Mouse (Mus musculus) hindbrain, embryonic 11.5 days (tissue): ENCODE measurements around the gene Dync1li2. TPM values are rescaled to one million over a fixed set of nuclear protein-coding genes. Genes with fewer than 3 reads are reported as not detected.

Experiments used
- ATAC-seq: fragments of 200-750 bp; cut with Nextera tagmentation; 2 replicates; pipeline ENCODE4 v1.8.0; 2017; ENCODE audit warnings: mild to moderate bottlenecking, moderate TSS enrichment, moderate library complexity; ENCODE audit not compliant: low FRiP score
- DNase-seq: peaks from one replicate; pipeline ENCODE4 v3.0.0-alpha.2; 2015; ENCODE audit warnings: low spot score
- H3K27ac ChIP-seq: fragments of 300-500 bp; sonication (generic); 2 replicates; pipeline ENCODE4 v1.5.1; 2014; ENCODE audit warnings: mild to moderate bottlenecking, low read depth, low read length
- H3K27me3 ChIP-seq: fragments of 300-500 bp; sonication (generic); 2 replicates; pipeline ENCODE4 v1.6.1; 2014; ENCODE audit warnings: mild to moderate bottlenecking, low read length, moderate library complexity, mixed read lengths; ENCODE audit not compliant: control insufficient read depth, insufficient read depth
- H3K36me3 ChIP-seq: fragments of 300-500 bp; sonication (generic); 2 replicates; pipeline ENCODE4 v1.6.1; 2014; ENCODE audit warnings: mild to moderate bottlenecking, low read length, moderate library complexity, mixed read lengths; ENCODE audit not compliant: control insufficient read depth, insufficient read depth
- H3K4me1 ChIP-seq: fragments of 300-500 bp; sonication (generic); replicated peaks from 2 replicates; pipeline ENCODE4 v1.6.1; 2014; ENCODE audit warnings: low read length, mixed read lengths; ENCODE audit not compliant: control insufficient read depth, insufficient read depth
- H3K4me2 ChIP-seq: fragments of 300-500 bp; sonication (generic); replicated peaks from 2 replicates; pipeline ENCODE4 v1.6.1; 2014; ENCODE audit warnings: mild to moderate bottlenecking, low read depth, low read length
- H3K4me3 ChIP-seq: fragments of 300-500 bp; sonication (generic); 2 replicates; pipeline ENCODE4 v1.5.1; 2014; ENCODE audit warnings: low read depth, low read length
- H3K9ac ChIP-seq: fragments of 300-500 bp; sonication (generic); 2 replicates; pipeline ENCODE4 v1.6.1; 2014; ENCODE audit warnings: low read depth, low read length
- H3K9me3 ChIP-seq: fragments of 300-500 bp; sonication (generic); 2 replicates; pipeline ENCODE4 v1.6.1; 2016; ENCODE audit warnings: low read length; ENCODE audit not compliant: control insufficient read depth
- WGBS: fragments of 180-500 bp; shearing (Covaris S2); extraction: QIAGEN DNeasy Blood & Tissue Kit; methylation state at CpG from one replicate; pipeline ENCODE4 v1.1.7; 2014; 5-methylcytosine and 5-hydroxymethylcytosine counted together
- polyA plus RNA-seq: library from polyadenylated mRNA; unstranded; fragments of >200 nt; fragmentation: Nextera tagmentation; extraction: Ambion mirVana; gene quantifications from 2 replicates; pipeline ENCODE4 v1.2.1, GENCODE M21; 2014

Dync1li2 gene
- polyA plus RNA-seq, 1 experiment from 2014 or later: 95.4 TPM

- Histone ChIP-seq H3K27me3 (no peaks in the 10 kb centered on the region), H3K4me3 (no peak overlapping the region), H3K9me3 (no peaks in the 10 kb centered on the region), H3K27ac (no peak overlapping the region), H3K4me2 (no peak overlapping the region), H3K9ac (no peak overlapping the region), H3K4me1 (no peaks in the 10 kb centered on the region; the same call in 1 of the 2 replicates), H3K36me3 (no peaks in the 10 kb centered on the region)
- DNase-seq (no peak), ATAC-seq (no peak)
- WGBS: 89% methylated on average over 6 of the region's 6 CpGs
Observed at GRCm38 (mm10) chr8:104393767-104394166, 49.1 kb downstream of the Dync1li2 start.

- Histone ChIP-seq H3K4me3 (no peak overlapping the region), H3K27ac (no peak overlapping the region), H3K9me3 (no peaks in the 10 kb centered on the region), H3K9ac (no peak overlapping the region), H3K4me1 (no peaks in the 10 kb centered on the region; the same call in 1 of the 2 replicates), H3K27me3 (no peaks in the 10 kb centered on the region), H3K36me3 (no peaks in the 10 kb centered on the region), H3K4me2 (no peak overlapping the region)
- DNase-seq: no peak
- 99% methylated on average over 6 of the region's 7 CpGs for WGBS
- no peak for ATAC-seq
Observed at GRCm38 (mm10) chr8:104393139-104393538, 49.7 kb downstream of the Dync1li2 start.

DNA sequence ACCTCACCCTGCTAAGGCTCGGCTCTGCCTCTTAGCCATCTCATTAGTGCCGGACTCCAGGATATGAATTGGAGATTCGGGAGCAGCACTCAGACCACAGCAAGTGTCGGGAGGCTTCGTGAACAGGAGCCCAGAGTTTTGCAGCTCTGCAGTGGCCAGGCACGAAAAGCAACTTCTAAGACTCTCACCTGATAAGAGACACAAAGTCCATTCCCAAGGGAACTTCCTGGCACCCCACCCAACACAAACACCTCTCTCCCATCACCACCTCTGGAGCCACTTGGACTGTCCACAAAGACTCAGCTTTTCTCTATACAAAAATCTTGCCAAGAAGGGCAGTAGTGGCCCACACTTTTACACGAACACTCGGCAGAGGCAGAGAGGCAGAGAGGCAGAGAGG is 52.6 kb downstream of the Dync1li2 start:
- Histone ChIP-seq H3K4me3 (no peak overlapping the region), H3K9ac (no peak overlapping the region), H3K27ac (no peak overlapping the region), H3K4me1 (no peaks in the 10 kb centered on the region; the same call in 1 of the 2 replicates), H3K4me2 (no peak overlapping the region), H3K27me3 (no peaks in the 10 kb centered on the region), H3K36me3 (no peaks in the 10 kb centered on the region), H3K9me3 (no peaks in the 10 kb centered on the region)
- 83% methylated on average over 8 of the region's 8 CpGs for WGBS
- ATAC-seq (no peak), DNase-seq (no peak)

- no peaks in the 10 kb centered on the region for H3K27me3 ChIP-seq
- H3K27ac ChIP-seq: no peak overlapping the region
- WGBS: 87% methylated on average over 2 of the region's 2 CpGs
- H3K9ac ChIP-seq: no peak overlapping the region
- no peaks in the 10 kb centered on the region for H3K36me3 ChIP-seq
- no peaks in the 10 kb centered on the region for H3K9me3 ChIP-seq
- no peak overlapping the region for H3K4me2 ChIP-seq
- no peak overlapping the region for H3K4me3 ChIP-seq
- no peak for DNase-seq
- H3K4me1 ChIP-seq: no peaks in the 10 kb centered on the region; the same call in 1 of the 2 replicates
- no peak for ATAC-seq
Observed at GRCm38 (mm10) chr8:104387980-104388379, 54.9 kb downstream of the Dync1li2 start.

DNA sequence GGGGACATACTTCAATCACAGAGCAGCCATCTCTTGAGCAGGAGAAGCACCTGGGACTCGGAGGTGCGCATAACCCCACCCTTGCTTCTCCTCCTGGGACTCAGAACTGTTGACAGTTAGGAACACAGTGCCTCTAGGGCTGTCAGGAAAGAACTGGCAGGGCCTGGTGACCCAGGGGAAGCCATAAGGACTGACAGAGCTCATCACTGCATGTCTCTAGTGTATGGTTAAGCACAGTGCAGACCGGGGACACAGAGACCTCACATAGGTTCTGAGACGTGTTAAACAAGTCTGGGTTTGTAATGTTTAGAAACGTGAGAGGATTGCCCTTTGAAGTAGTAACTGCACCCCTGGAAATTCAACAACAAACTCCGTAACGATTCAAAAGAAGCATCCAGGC is 55.3 kb downstream of the Dync1li2 start:
- H3K27ac ChIP-seq: no peak overlapping the region
- no peaks in the 10 kb centered on the region for H3K27me3 ChIP-seq
- WGBS: 69% methylated on average over 7 of the region's 7 CpGs
- no peak overlapping the region for H3K4me3 ChIP-seq
- H3K36me3 ChIP-seq: no peaks in the 10 kb centered on the region
- H3K9me3 ChIP-seq: no peaks in the 10 kb centered on the region
- H3K4me1 ChIP-seq: no peaks in the 10 kb centered on the region; the same call in 1 of the 2 replicates
- no peak overlapping the region for H3K9ac ChIP-seq
- no peak overlapping the region for H3K4me2 ChIP-seq
- no peak for ATAC-seq
- no peak for DNase-seq

DNA sequence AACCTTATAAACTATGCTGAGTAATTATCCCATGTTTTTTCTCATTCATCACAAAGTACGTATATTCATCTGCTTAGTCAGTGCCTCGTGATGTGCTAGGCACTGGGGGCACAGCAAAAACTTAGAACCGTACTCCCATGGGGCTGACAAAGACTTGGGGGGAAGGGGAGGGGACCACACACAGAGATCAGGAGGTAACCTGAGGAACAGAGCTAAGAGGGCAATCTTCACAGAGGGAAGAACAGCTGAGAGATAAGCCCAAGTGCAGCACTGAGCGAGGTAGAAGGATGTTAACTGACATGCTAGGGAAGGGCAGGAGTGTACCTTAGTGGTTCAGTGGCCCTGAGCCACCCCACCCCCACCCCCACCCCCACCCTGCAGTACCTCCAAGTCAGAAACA is 56.2 kb downstream of the Dync1li2 start:
- 15% methylated on average over 4 of the region's 4 CpGs for WGBS
- H3K27me3 ChIP-seq: no peaks in the 10 kb centered on the region
- no peak overlapping the region for H3K27ac ChIP-seq
- no peaks in the 10 kb centered on the region for H3K36me3 ChIP-seq
- H3K4me2 ChIP-seq: no peak overlapping the region
- H3K9me3 ChIP-seq: no peaks in the 10 kb centered on the region
- no peak for ATAC-seq
- no peak overlapping the region for H3K4me3 ChIP-seq
- peaks cover 2% of the 10 kb centered on the region; the same call in 1 of the 2 replicates for H3K4me1 ChIP-seq
- no peak overlapping the region for H3K9ac ChIP-seq
- no peak for DNase-seq

DNA sequence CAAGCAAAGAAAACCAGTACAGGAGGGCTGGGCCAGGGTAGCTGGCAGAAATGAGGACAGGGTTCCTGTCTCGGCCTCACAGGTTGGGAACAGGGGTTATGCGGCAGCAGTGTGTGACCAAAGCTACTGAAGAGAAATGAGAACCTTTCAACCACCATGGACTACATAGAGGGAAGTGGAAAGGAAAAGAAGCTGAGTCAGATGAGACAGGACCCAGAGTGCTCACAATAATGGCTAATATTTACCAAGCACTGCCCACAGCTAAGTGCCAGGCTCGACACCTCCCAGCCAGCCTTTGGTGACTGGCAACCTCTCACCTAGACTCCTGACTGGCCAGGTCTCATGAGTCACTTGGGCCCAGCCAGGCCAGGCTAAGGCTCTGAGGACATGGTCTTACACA is 58.9 kb downstream of the Dync1li2 start:
- no peaks in the 10 kb centered on the region for H3K36me3 ChIP-seq
- H3K4me3 ChIP-seq: no peak overlapping the region
- ATAC-seq (no peak), DNase-seq (no peak)
- H3K27ac ChIP-seq: no peak overlapping the region
- H3K4me1 ChIP-seq: peaks cover 2% of the 10 kb centered on the region; the same call in 1 of the 2 replicates
- no peaks in the 10 kb centered on the region for H3K27me3 ChIP-seq
- 85% methylated on average over 3 of the region's 3 CpGs for WGBS
- no peaks in the 10 kb centered on the region for H3K9me3 ChIP-seq
- no peak overlapping the region for H3K9ac ChIP-seq
- no peak overlapping the region for H3K4me2 ChIP-seq

GRCm38 (mm10) chr8:104383296-104383695 is 59.6 kb downstream of the Dync1li2 start:
- Histone ChIP-seq H3K4me1 (peaks cover 2% of the 10 kb centered on the region; the same call in 1 of the 2 replicates), H3K9me3 (no peaks in the 10 kb centered on the region), H3K27me3 (no peaks in the 10 kb centered on the region), H3K4me3 (no peak overlapping the region), H3K4me2 (no peak overlapping the region), H3K27ac (no peak overlapping the region), H3K36me3 (no peaks in the 10 kb centered on the region), H3K9ac (no peak overlapping the region)
- ATAC-seq (no peak), DNase-seq (no peak)
- WGBS: 85% methylated on average over 2 of the region's 2 CpGs

GRCm38 (mm10) chr8:104380961-104381411 is 61.9 kb downstream of the Dync1li2 start:
- no peak for DNase-seq

More at GRCm38 (mm10) chr8:104380961-104381411, 61.9 kb downstream of the Dync1li2 start:
- Histone ChIP-seq H3K4me2 (no peak overlapping the region), H3K9ac (no peak overlapping the region), H3K27ac (no peak overlapping the region), H3K9me3 (no peaks in the 10 kb centered on the region), H3K4me3 (no peak overlapping the region), H3K36me3 (no peaks in the 10 kb centered on the region), H3K27me3 (no peaks in the 10 kb centered on the region), H3K4me1 (peaks cover 2% of the 10 kb centered on the region; the same call in 1 of the 2 replicates)
- ATAC-seq: no peak
- WGBS: 74% methylated on average over 5 of the region's 5 CpGs
